Mouse (Mus musculus) kidney, postnatal 36 days (tissue): ENCODE results near the gene Mvb12a.

Experiments used
- DNase-seq, 2 experiments: peaks; one replicate each; pipeline ENCODE4 v3.0.0; 2021 to 2022; ENCODE audit warnings: mixed read lengths in 2 of 2

The Mvb12a gene

GRCm38 (mm10) chr8:71542632-71543343, at the start of gene Mvb12a:
TSS of gene Mvb12a (plus strand) at chr8:71542922.
- peak; percentile 97 to 100 for DNase-seq

GRCm38 (mm10) chr8:71495039-71495438, 47.7 kb upstream of the Mvb12a start:
- DNase-seq: peak; percentile 90 to 94

- DNase-seq: peak in 1 of 2 experiments; percentile 54
These were observed 46.9 kb upstream of the Mvb12a start for GRCm38 (mm10) chr8:71495811-71496210.

GRCm38 (mm10) chr8:71496481-71496880, 46.2 kb upstream of the Mvb12a start:
- DNase-seq: peak; percentile 95 to 97

- DNase-seq: no peak
These were observed 45.6 kb upstream of the Mvb12a start for GRCm38 (mm10) chr8:71497077-71497645.

- peak; percentile 73 to 85 for DNase-seq
These were observed 44.7 kb upstream of the Mvb12a start for GRCm38 (mm10) chr8:71497881-71498501.

GRCm38 (mm10) chr8:71498816-71499690, 43.7 kb upstream of the Mvb12a start:
- peak; percentile 77 to 82 for DNase-seq

GRCm38 (mm10) chr8:71504349-71504748, 38.4 kb upstream of the Mvb12a start:
- no peak for DNase-seq

- no peak for DNase-seq
These were observed 37.4 kb upstream of the Mvb12a start for GRCm38 (mm10) chr8:71505326-71505725.

- DNase-seq: peak in 1 of 2 experiments; percentile 45
These were observed 36.7 kb upstream of the Mvb12a start for GRCm38 (mm10) chr8:71505979-71506378.

GRCm38 (mm10) chr8:71507589-71508104, 35.1 kb upstream of the Mvb12a start:
- peak; percentile 70 to 85 for DNase-seq

- DNase-seq: no peak
These were observed 33.4 kb upstream of the Mvb12a start for GRCm38 (mm10) chr8:71509316-71509715.

GRCm38 (mm10) chr8:71511644-71512043, 31.1 kb upstream of the Mvb12a start, which contains the start of gene Plvap:
TSS of gene Plvap (minus strand) at chr8:71511752.
- peak; percentile 75 to 79 for DNase-seq

- DNase-seq: peak; percentile 67 to 68
These were observed 29.5 kb upstream of the Mvb12a start for GRCm38 (mm10) chr8:71513018-71513754.

GRCm38 (mm10) chr8:71515043-71515442, 27.7 kb upstream of the Mvb12a start:
- no peak for DNase-seq

- peak; percentile 38 to 72 for DNase-seq
These were observed 25.9 kb upstream of the Mvb12a start for GRCm38 (mm10) chr8:71516786-71517185.

- DNase-seq: peak; percentile 72 to 87
These were observed 23.5 kb upstream of the Mvb12a start for GRCm38 (mm10) chr8:71519037-71519825.

- DNase-seq: peak; percentile 92 to 96
These were observed 21.1 kb upstream of the Mvb12a start for GRCm38 (mm10) chr8:71521634-71522033.

- no peak for DNase-seq
These were observed 17.3 kb upstream of the Mvb12a start, which contains the start of gene Ccdc194 for GRCm38 (mm10) chr8:71525226-71526050. TSS of gene Ccdc194 (minus strand) at chr8:71525711.

- no peak for DNase-seq
These were observed 16.4 kb upstream of the Mvb12a start for GRCm38 (mm10) chr8:71526272-71526671.
